Mouse (Mus musculus) limb, embryonic 14.5 days (tissue): Measurements from ENCODE around the gene Tmem52b. TPM values are rescaled to one million over a fixed set of nuclear protein-coding genes. Genes with fewer than 3 reads are reported as not detected.

Source experiments
- ATAC-seq: fragments of 200-750 bp; cut with Nextera tagmentation; 2 replicates; pipeline ENCODE4 v1.8.0; 2017; ENCODE audit warnings: low read depth, moderate number of reproducible peaks, moderate TSS enrichment; ENCODE audit not compliant: low FRiP score
- DNase-seq: peaks from one replicate; pipeline ENCODE4 v3.0.0-alpha.2; 2015; ENCODE audit warnings: low spot score
- H3K27ac ChIP-seq: fragments of 300-500 bp; sonication (generic); replicated peaks from 2 replicates; pipeline ENCODE4 v1.5.1; 2014; ENCODE audit warnings: low read depth, mild to moderate bottlenecking, low read length, moderate library complexity, mixed read lengths
- H3K27me3 ChIP-seq: fragments of 300-500 bp; sonication (generic); 2 replicates; pipeline ENCODE4 v1.6.1; 2014; ENCODE audit warnings: low read length, mixed read lengths; ENCODE audit not compliant: control insufficient read depth, insufficient read depth
- H3K36me3 ChIP-seq: fragments of 300-500 bp; sonication (generic); 2 replicates; pipeline ENCODE4 v1.6.1; 2014; ENCODE audit warnings: mild to moderate bottlenecking, low read length, moderate library complexity, mixed read lengths; ENCODE audit not compliant: control insufficient read depth, insufficient read depth
- H3K4me1 ChIP-seq: fragments of 300-500 bp; sonication (generic); 2 replicates; pipeline ENCODE4 v1.6.1; 2014; ENCODE audit warnings: antibody characterized with exemption, low read length, mixed read lengths; ENCODE audit not compliant: control insufficient read depth, insufficient read depth
- H3K4me2 ChIP-seq: fragments of 300-500 bp; sonication (generic); replicated peaks from 2 replicates; pipeline ENCODE4 v1.6.1; 2014; ENCODE audit warnings: low read depth, mild to moderate bottlenecking, low read length, moderate library complexity; ENCODE audit not compliant: severe bottlenecking
- H3K4me3 ChIP-seq: fragments of 300-500 bp; sonication (generic); replicated peaks from 2 replicates; pipeline ENCODE4 v1.5.1; 2014; ENCODE audit warnings: low read length
- H3K9ac ChIP-seq: fragments of 300-500 bp; sonication (generic); 2 replicates; pipeline ENCODE4 v1.6.1; 2014; ENCODE audit warnings: mild to moderate bottlenecking, low read depth, low read length, moderate library complexity; ENCODE audit not compliant: severe bottlenecking
- H3K9me3 ChIP-seq: fragments of 300-500 bp; sonication (generic); 2 replicates; pipeline ENCODE4 v1.6.1; 2016; ENCODE audit warnings: low read length; ENCODE audit not compliant: control insufficient read depth
- POLR2A ChIP-seq: fragments of 200-500 bp; IDR thresholded peaks from 2 replicates; pipeline ENCODE4 v1.8.0; 2012; ENCODE audit warnings: inconsistent platforms, mild to moderate bottlenecking, moderate library complexity, borderline replicate concordance; ENCODE audit not compliant: insufficient read depth, insufficient read length; ENCODE audit errors: extremely low read depth
- WGBS: fragments of 180-500 bp; shearing (Covaris S2); extraction: QIAGEN DNeasy Blood & Tissue Kit; methylation state at CpG from one replicate; pipeline ENCODE4 v1.1.7; 2014; 5-methylcytosine and 5-hydroxymethylcytosine counted together
- polyA plus RNA-seq, 2 experiments: library from polyadenylated mRNA; depleted of rRNA in 1 of 2; stranded (reverse) in 1 of 2; unstranded in 1 of 2; fragments of >200 nt; fragmentation: Nextera tagmentation in 1 of 2; extraction: Ambion mirVana in 1 of 2; gene quantifications; 2 replicates each; pipeline versions ENCODE4 v1.2.1 to v1.2.3; 2012 to 2014

Tmem52b gene
- polyA plus RNA-seq, 2 experiments = not detected

- H3K9me3 ChIP-seq = no peaks in the 10 kb centered on the region
- TF ChIP-seq POLR2A = no peak
- no peaks in the 10 kb centered on the region for H3K36me3 ChIP-seq
- H3K9ac ChIP-seq = no peak overlapping the region
- H3K4me2 ChIP-seq = no peak overlapping the region
- no peaks in the 10 kb centered on the region for H3K27me3 ChIP-seq
- no peak overlapping the region for H3K4me3 ChIP-seq
- ATAC-seq (no peak), DNase-seq (no peak)
- peaks cover 13% of the 10 kb centered on the region for H3K4me1 ChIP-seq
- no peak overlapping the region for H3K27ac ChIP-seq
Observed at GRCm38 (mm10) chr6:129530261-129530660, 17.9 kb downstream of the Tmem52b start.

DNA sequence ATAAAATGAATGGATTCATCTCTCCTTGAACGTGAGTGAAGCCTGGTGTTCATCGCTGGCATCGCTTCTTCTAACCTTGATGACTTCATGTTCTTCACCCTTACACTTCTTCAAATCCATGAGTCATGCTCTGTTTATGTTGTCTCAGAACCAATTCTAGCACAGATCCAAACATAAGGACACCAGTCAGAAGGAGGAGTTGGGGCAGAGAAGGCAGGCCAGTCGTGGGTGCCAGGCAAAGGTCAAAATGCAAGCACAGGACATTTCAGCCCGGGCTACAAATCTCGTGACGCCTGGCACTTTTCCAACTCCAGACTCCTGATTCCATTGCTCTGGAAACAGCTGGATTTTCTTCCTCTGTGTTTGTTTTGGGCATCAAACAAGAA lies 20.2 kb downstream of the Tmem52b start:
- Histone ChIP-seq H3K27me3 (no peaks in the 10 kb centered on the region), H3K4me1 (peaks cover 14% of the 10 kb centered on the region), H3K9ac (peak overlapping the region; percentile 65; the same call in 1 of the 2 replicates), H3K36me3 (0 out of 2 replicates have a peak, but pooled peaks cover 3% of the 10 kb centered on the region), H3K4me3 (peak overlapping the region; percentile 68), H3K9me3 (no peaks in the 10 kb centered on the region), H3K27ac (no peak overlapping the region), H3K4me2 (peak overlapping the region; percentile 89)
- DNase-seq (peak; percentile 68), ATAC-seq (peak; percentile 56)
- no peak for TF ChIP-seq POLR2A
- WGBS = 33% methylated on average over 7 of the region's 7 CpGs

- Histone ChIP-seq H3K4me1 (peaks cover 14% of the 10 kb centered on the region), H3K27me3 (no peaks in the 10 kb centered on the region), H3K36me3 (peaks cover 10% of the 10 kb centered on the region; the same call in 1 of the 2 replicates), H3K27ac (0 out of 2 replicates have a peak within 1 kb of the TSS, but pooled peaks have one; percentile 27), H3K9ac (peak within 1 kb of the TSS; percentile 65), H3K9me3 (no peaks in the 10 kb centered on the region), H3K4me2 (peak within 1 kb of the TSS; percentile 89), H3K4me3 (peak within 1 kb of the TSS; percentile 68)
- no peak for TF ChIP-seq POLR2A
- WGBS = under 1% methylated on average over 54 of the region's 55 CpGs
- ATAC-seq (peak; percentile 88), DNase-seq (peak; percentile 76)
Observed at GRCm38 (mm10) chr6:129532942-129533860, 20.8 kb downstream of the Tmem52b start, which contains the start of gene Gabarapl1. TSS of gene Gabarapl1 (plus strand) at chr6:129533160.

DNA sequence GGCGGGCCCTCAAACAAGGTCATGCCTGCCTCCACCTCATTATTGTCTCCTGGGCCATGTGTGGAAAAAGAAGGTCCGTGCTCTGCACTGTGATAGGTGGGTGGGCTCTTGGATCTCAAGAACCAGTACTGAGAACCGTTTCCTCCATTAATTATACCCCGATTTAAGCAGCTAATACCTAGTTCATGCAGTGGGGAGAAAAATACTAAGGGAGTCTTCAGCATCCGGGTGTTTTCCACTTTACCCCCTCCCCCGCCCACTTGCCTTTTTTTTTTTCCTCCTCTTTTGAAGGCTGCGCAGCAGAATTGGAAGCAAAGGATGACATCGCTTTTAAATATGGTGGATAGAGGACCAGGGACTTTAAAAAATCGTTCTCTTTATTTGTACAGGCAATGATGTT lies 21.7 kb downstream of the Tmem52b start:
- peaks cover 18% of the 10 kb centered on the region for H3K36me3 ChIP-seq
- TF ChIP-seq POLR2A = no peak
- WGBS = 16% methylated on average over 9 of the region's 9 CpGs
- no peak for ATAC-seq
- H3K9ac ChIP-seq = peak overlapping the region; percentile 65
- H3K27me3 ChIP-seq = no peaks in the 10 kb centered on the region
- H3K4me3 ChIP-seq = peak overlapping the region; percentile 68
- H3K27ac ChIP-seq = no peak overlapping the region
- H3K4me2 ChIP-seq = peak overlapping the region; percentile 89
- DNase-seq = peak; percentile 20
- H3K9me3 ChIP-seq = no peaks in the 10 kb centered on the region
- peaks cover 14% of the 10 kb centered on the region for H3K4me1 ChIP-seq

GRCm38 (mm10) chr6:129534627-129535190 lies 22.4 kb downstream of the Tmem52b start:
- H3K27me3 ChIP-seq = no peaks in the 10 kb centered on the region
- H3K27ac ChIP-seq = no peak overlapping the region
- 46% methylated on average over 4 of the region's 4 CpGs for WGBS
- peak overlapping the region; percentile 65 for H3K9ac ChIP-seq
- peaks cover 14% of the 10 kb centered on the region for H3K4me1 ChIP-seq
- H3K4me3 ChIP-seq = peak overlapping the region; percentile 68
- no peak for DNase-seq
- no peak for ATAC-seq
- no peaks in the 10 kb centered on the region for H3K9me3 ChIP-seq
- peaks cover 25% of the 10 kb centered on the region for H3K36me3 ChIP-seq
- TF ChIP-seq POLR2A = no peak
- peak overlapping the region; percentile 89 for H3K4me2 ChIP-seq
